Mouse (Mus musculus) lung, embryonic 14.5 days (tissue): ENCODE measurements around the gene Wdr49. TPM values are rescaled to one million over a fixed set of nuclear protein-coding genes. Genes with fewer than 3 reads are reported as not detected.
A peak's percentile ranks its signal among the peaks of the same experiment; 100 is the strongest.

Experiments used
- ATAC-seq: fragments of 200-750 bp; cut with Nextera tagmentation; 2 replicates; pipeline ENCODE4 v1.8.0; 2017; ENCODE audit warnings: mild to moderate bottlenecking, moderate TSS enrichment, moderate library complexity; ENCODE audit not compliant: insufficient read depth
- DNase-seq: peaks from one replicate; pipeline ENCODE4 v3.0.0-alpha.2; 2015
- H3K27ac ChIP-seq: fragments of 300-500 bp; sonication (generic); 2 replicates; pipeline ENCODE4 v1.5.1; 2014; ENCODE audit warnings: low read depth, mild to moderate bottlenecking, moderate library complexity
- H3K27me3 ChIP-seq: fragments of 300-500 bp; sonication (generic); 2 replicates; pipeline ENCODE4 v1.6.1; 2014; ENCODE audit warnings: low read length, control low read depth; ENCODE audit not compliant: insufficient read depth
- H3K36me3 ChIP-seq: fragments of 300-500 bp; sonication (generic); 2 replicates; pipeline ENCODE4 v1.6.1; 2014; ENCODE audit warnings: control low read depth; ENCODE audit not compliant: insufficient read depth
- H3K4me1 ChIP-seq: fragments of 300-500 bp; sonication (generic); 2 replicates; pipeline ENCODE4 v1.6.1; 2014; ENCODE audit warnings: antibody characterized with exemption, control low read depth; ENCODE audit not compliant: insufficient read depth
- H3K4me2 ChIP-seq: fragments of 300-500 bp; sonication (generic); 2 replicates; pipeline ENCODE4 v1.6.1; 2014; ENCODE audit warnings: mild to moderate bottlenecking
- H3K4me3 ChIP-seq: fragments of 300-500 bp; sonication (generic); 2 replicates; pipeline ENCODE4 v1.5.1; 2014; ENCODE audit warnings: low read depth, low read length
- H3K9ac ChIP-seq: fragments of 300-500 bp; sonication (generic); 2 replicates; pipeline ENCODE4 v1.6.1; 2014
- H3K9me3 ChIP-seq: fragments of 300-500 bp; sonication (generic); 2 replicates; pipeline ENCODE4 v1.6.1; 2016; ENCODE audit warnings: low read depth, low read length, control low read depth
- CTCF ChIP-seq: IDR thresholded peaks from 2 replicates; pipeline ENCODE4 v1.5.1; 2016; ENCODE audit warnings: antibody characterized with exemption, low read depth
- WGBS: fragments of 180-500 bp; shearing (Covaris S2); extraction: QIAGEN DNeasy Blood & Tissue Kit; methylation state at CpG from one replicate; pipeline ENCODE4 v1.1.7; 2014; 5-methylcytosine and 5-hydroxymethylcytosine counted together
- polyA plus RNA-seq: library from polyadenylated mRNA; unstranded; fragments of >200 nt; fragmentation: Nextera tagmentation; extraction: Ambion mirVana; gene quantifications from 2 replicates; pipeline ENCODE4 v1.2.1, GENCODE M21; 2014

The Wdr49 gene
- not detected in 2 replicates for polyA plus RNA-seq

GRCm38 (mm10) chr3:75482056-75482455, at the start of gene Wdr49:
Gene Wdr49 (minus strand): TSS chr3:75482156.
- no peak within 1 kb of the TSS for H3K27ac ChIP-seq
- DNase-seq (no peak), ATAC-seq (no peak)
- H3K4me3 ChIP-seq, result no peak within 1 kb of the TSS
- no peak for TF ChIP-seq CTCF
- 58% methylated on average over 2 of the region's 2 CpGs for WGBS
- H3K9ac ChIP-seq, result no peak within 1 kb of the TSS
- no peaks in the 10 kb centered on the region for H3K27me3 ChIP-seq
- H3K36me3 ChIP-seq, result no peaks in the 10 kb centered on the region
- no peaks in the 10 kb centered on the region for H3K9me3 ChIP-seq
- H3K4me2 ChIP-seq, result no peak within 1 kb of the TSS
- no peaks in the 10 kb centered on the region for H3K4me1 ChIP-seq

GRCm38 (mm10) chr3:75531074-75531473, 49.1 kb upstream of the Wdr49 start:
- 70% methylated on average over 3 of the region's 3 CpGs for WGBS
- Histone ChIP-seq H3K4me2 (no peak overlapping the region), H3K9ac (no peak overlapping the region), H3K9me3 (no peaks in the 10 kb centered on the region), H3K27ac (no peak overlapping the region), H3K27me3 (no peaks in the 10 kb centered on the region), H3K4me1 (no peaks in the 10 kb centered on the region), H3K4me3 (no peak overlapping the region), H3K36me3 (peaks cover 23% of the 10 kb centered on the region)
- ATAC-seq (no peak), DNase-seq (no peak)
- no peak for TF ChIP-seq CTCF

- H3K27ac ChIP-seq, result no peak overlapping the region
- no peak overlapping the region for H3K9ac ChIP-seq
- peaks cover 37% of the 10 kb centered on the region for H3K36me3 ChIP-seq
- no peaks in the 10 kb centered on the region for H3K27me3 ChIP-seq
- H3K4me3 ChIP-seq, result no peak overlapping the region
- no peak overlapping the region for H3K4me2 ChIP-seq
- no peaks in the 10 kb centered on the region for H3K4me1 ChIP-seq
- TF ChIP-seq CTCF, result no peak
- DNase-seq (no peak), ATAC-seq (no peak)
- no peaks in the 10 kb centered on the region for H3K9me3 ChIP-seq
- 82% methylated on average over 1 of the region's 1 CpGs for WGBS
Measured at GRCm38 (mm10) chr3:75522527-75522926, 40.6 kb upstream of the Wdr49 start.

GRCm38 (mm10) chr3:75521314-75521713, 39.4 kb upstream of the Wdr49 start:
- H3K27ac ChIP-seq, result no peak overlapping the region
- H3K4me3 ChIP-seq, result no peak overlapping the region
- WGBS, result 80% methylated on average over 2 of the region's 2 CpGs
- no peak overlapping the region for H3K9ac ChIP-seq
- H3K36me3 ChIP-seq, result peaks cover 25% of the 10 kb centered on the region; the same call in 1 of the 2 replicates
- no peaks in the 10 kb centered on the region for H3K4me1 ChIP-seq
- no peaks in the 10 kb centered on the region for H3K27me3 ChIP-seq
- H3K9me3 ChIP-seq, result no peaks in the 10 kb centered on the region
- TF ChIP-seq CTCF, result no peak
- DNase-seq (no peak), ATAC-seq (no peak)
- H3K4me2 ChIP-seq, result no peak overlapping the region

- no peak for ATAC-seq
- Histone ChIP-seq H3K4me3 (no peak overlapping the region), H3K36me3 (peaks cover 18% of the 10 kb centered on the region; the same call in 1 of the 2 replicates), H3K9me3 (no peaks in the 10 kb centered on the region), H3K4me1 (no peaks in the 10 kb centered on the region), H3K9ac (no peak overlapping the region), H3K4me2 (no peak overlapping the region), H3K27ac (no peak overlapping the region), H3K27me3 (no peaks in the 10 kb centered on the region)
- 79% methylated on average over 7 of the region's 7 CpGs for whole genome bisulfite sequencing
- peak; percentile 65 for DNase-seq
- TF ChIP-seq CTCF, result peak; percentile 55
Measured at GRCm38 (mm10) chr3:75517631-75518250, 35.8 kb upstream of the Wdr49 start.

- ATAC-seq (no peak), DNase-seq (no peak)
- no peaks in the 10 kb centered on the region for H3K36me3 ChIP-seq
- TF ChIP-seq CTCF, result no peak
- no peaks in the 10 kb centered on the region for H3K9me3 ChIP-seq
- no peaks in the 10 kb centered on the region for H3K27me3 ChIP-seq
- no peaks in the 10 kb centered on the region for H3K4me1 ChIP-seq
- H3K27ac ChIP-seq, result no peak overlapping the region
- H3K9ac ChIP-seq, result no peak overlapping the region
- no peak overlapping the region for H3K4me2 ChIP-seq
- 73% methylated on average over 7 of the region's 7 CpGs for WGBS
- no peak overlapping the region for H3K4me3 ChIP-seq
Measured at GRCm38 (mm10) chr3:75498961-75499960, 17.3 kb upstream of the Wdr49 start.

- H3K4me2 ChIP-seq, result no peak overlapping the region
- TF ChIP-seq CTCF, result no peak
- H3K4me3 ChIP-seq, result no peak overlapping the region
- no peak overlapping the region for H3K9ac ChIP-seq
- no peaks in the 10 kb centered on the region for H3K27me3 ChIP-seq
- no peak for DNase-seq
- no peak overlapping the region for H3K27ac ChIP-seq
- H3K4me1 ChIP-seq, result no peaks in the 10 kb centered on the region
- no peaks in the 10 kb centered on the region for H3K9me3 ChIP-seq
- H3K36me3 ChIP-seq, result no peaks in the 10 kb centered on the region
- ATAC-seq, result no peak
- WGBS, result 73% methylated on average over 3 of the region's 3 CpGs
Measured at GRCm38 (mm10) chr3:75492913-75493312, 11.0 kb upstream of the Wdr49 start.
